In the genomic region with DNA sequence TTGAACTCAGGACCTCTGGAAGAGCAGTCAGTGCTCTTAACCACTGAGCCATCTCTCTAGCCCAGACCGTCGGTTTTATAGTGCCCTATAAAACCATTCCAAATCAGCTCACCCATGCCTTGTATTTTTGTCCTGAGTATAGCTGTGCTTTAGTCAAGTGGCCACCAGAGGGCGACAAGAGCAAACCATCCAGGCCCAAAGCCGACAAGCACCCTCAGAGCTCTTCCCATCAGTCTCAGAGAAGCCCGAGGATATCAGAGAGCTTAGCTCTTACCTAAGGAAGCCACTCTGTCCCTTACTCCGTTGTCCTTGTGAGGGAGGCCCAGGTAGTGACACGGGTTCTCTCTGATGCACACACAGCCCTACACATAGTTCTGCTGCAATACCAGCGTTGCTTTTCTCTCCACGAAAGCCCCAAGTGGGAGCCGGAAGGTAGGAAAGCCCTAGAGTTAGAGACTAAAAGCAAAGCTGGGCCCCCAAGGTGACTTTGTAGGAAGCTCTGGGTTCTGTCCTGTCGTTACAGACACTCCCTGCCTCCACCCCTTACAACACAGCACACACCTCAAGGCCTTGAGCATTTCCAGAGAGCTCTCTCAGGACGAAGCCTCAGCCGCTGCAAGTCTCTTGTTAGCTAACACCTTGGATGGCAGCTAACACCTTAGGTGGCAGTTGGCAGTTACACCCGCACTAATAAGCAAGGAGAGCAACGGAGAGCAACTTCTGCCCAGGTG, we compare ENCODE assay signal across 8 mouse cellular contexts. TPM values are rescaled to one million over a fixed set of nuclear protein-coding genes. Genes with fewer than 3 reads are reported as not detected.
DNase-seq lines count a peak whose midpoint lies in the region; ATAC-seq and TF ChIP-seq lines count a peak whose summit lies in the region.

No protein-coding gene starts in this region.

- H3K4me2 ChIP-seq in hindbrain, postnatal 0 days (ENCODE audit: low read depth, low read length): no peak overlapping the region

- whole genome bisulfite sequencing in spleen, adult 2 months: 31% methylated on average over 15 of the region's 15 CpGs
- 22% methylated on average over 15 of the region's 15 CpGs for WGBS in hindbrain, postnatal 0 days

- H3K4me1 ChIP-seq in spleen, adult 2 months (ENCODE audit: control insufficient read depth, insufficient read depth, insufficient read length): no peaks in the 10 kb centered on the region
- no peaks in the 10 kb centered on the region for H3K4me1 ChIP-seq in hindbrain, postnatal 0 days (ENCODE audit: insufficient read depth, low read length)
- peaks cover 40% of the 10 kb centered on the region for H3K4me1 ChIP-seq in megakaryocyte, embryonic 14.5 days

- TF ChIP-seq CTCF in spleen, adult 2 months (IDR thresholded peaks at IDR 0.05; ENCODE audit: extremely low read depth, insufficient read depth, insufficient read length, insufficient replicate concordance): peak; percentile 80; the same call in 1 of the 2 replicates
- peak; percentile 94 for TF ChIP-seq CTCF in hindbrain, postnatal 0 days (IDR thresholded peaks at IDR 0.05; ENCODE audit: low read depth)

- no peaks in the 10 kb centered on the region for H3K9me3 ChIP-seq in hindbrain, postnatal 0 days (ENCODE audit: low read length)
- H3K9me3 ChIP-seq in megakaryocyte, embryonic 14.5 days: no peaks in the 10 kb centered on the region

- H3K27me3 ChIP-seq in spleen, adult 2 months (ENCODE audit: control insufficient read depth, insufficient read depth, low read length): 0 out of 2 replicates have a peak, but pooled peaks cover 3% of the 10 kb centered on the region
- no peaks in the 10 kb centered on the region for H3K27me3 ChIP-seq in hindbrain, postnatal 0 days (ENCODE audit: insufficient read depth, low read length)
- H3K27me3 ChIP-seq in megakaryocyte, embryonic 14.5 days (replicated peaks): peaks cover 76% of the 10 kb centered on the region

- no peak overlapping the region for H3K27ac ChIP-seq in spleen, adult 2 months (ENCODE audit: insufficient read depth, low read length)
- no peak overlapping the region for H3K27ac ChIP-seq in hindbrain, postnatal 0 days

- peak in 1 of 2 experiments; percentile 40 for DNase-seq in spleen, adult 2 months (ENCODE audit: low read depth in 1 of 2, low spot score in 2 of 2)
- DNase-seq in spleen, adult 12 weeks (ENCODE audit: low spot score): no peak
- peak; percentile 76 for DNase-seq in cerebellum, adult 9-11 months
- DNase-seq in frontal cortex, postnatal 25 days (ENCODE audit: low spot score in 2 of 2): peak; percentile 68 to 69
- peak; percentile 90 for DNase-seq in hindbrain, postnatal 0 days (ENCODE audit: low spot score)
- peak; percentile 78 to 82 for DNase-seq in left cerebral cortex, adult 18-20 months (ENCODE audit: low spot score in 2 of 2)
- peak; percentile 83 for DNase-seq in right cerebral cortex, postnatal 4 days

- H3K36me3 ChIP-seq in spleen, adult 2 months (ENCODE audit: control insufficient read depth, insufficient read depth, low read length): no peaks in the 10 kb centered on the region
- no peaks in the 10 kb centered on the region for H3K36me3 ChIP-seq in hindbrain, postnatal 0 days (ENCODE audit: insufficient read depth, low read length)
- H3K36me3 ChIP-seq in megakaryocyte, embryonic 14.5 days (replicated peaks; ENCODE audit: low read length): no peaks in the 10 kb centered on the region

- peak; percentile 79 for ATAC-seq in hindbrain, postnatal 0 days

- H3K4me3 ChIP-seq in spleen, adult 2 months (ENCODE audit: extremely low read depth, insufficient read depth, insufficient read length): no peak overlapping the region
- H3K4me3 ChIP-seq in hindbrain, postnatal 0 days (ENCODE audit: low read length): no peak overlapping the region
- peak overlapping the region; percentile 74 for H3K4me3 ChIP-seq in megakaryocyte, embryonic 14.5 days (replicated peaks)

- H3K9ac ChIP-seq in hindbrain, postnatal 0 days (replicated peaks; ENCODE audit: low read length): no peak overlapping the region

- TF ChIP-seq POLR2A in spleen, adult 2 months (IDR thresholded peaks at IDR 0.05; ENCODE audit: low read depth, low read length): no peak

RNA-seq across cellular contexts. Expression of a gene that starts 5.0 kb away (rescaled TPM):
- polyA plus RNA-seq in spleen, adult 2 months (2012; rRNA removed): 2.0 and 3.5 TPM in 2 replicates
- 4.3 and 11.8 TPM in 2 replicates for total RNA-seq in hindbrain, postnatal 0 days (2014; rRNA removed)
- 6.0 and 7.8 TPM in 2 replicates for polyA plus RNA-seq in hindbrain, postnatal 0 days (2015; fragmentation: Nextera tagmentation; extraction: Ambion mirVana)
- 1 to 10 TPM; 2.2 to 3.7 TPM for total RNA-seq in left cerebral cortex, adult 18-20 months (2021)
- not detected in 2 replicates for polyA plus RNA-seq in megakaryocyte, embryonic 14.5 days (2012; ENCODE audit: insufficient read depth, low replicate concordance)

RNA-seq across cellular contexts. Expression of a gene that starts 15.2 kb away (rescaled TPM):
- polyA plus RNA-seq in spleen, adult 2 months (2012; rRNA removed): 36.2 and 50.4 TPM in 2 replicates
- total RNA-seq in hindbrain, postnatal 0 days (2014; rRNA removed): 0.99 and 2.9 TPM in 2 replicates
- polyA plus RNA-seq in hindbrain, postnatal 0 days (2015; fragmentation: Nextera tagmentation; extraction: Ambion mirVana): 1.7 and 2.3 TPM in 2 replicates
- 1 to 10 TPM; 2.2 to 2.7 TPM for total RNA-seq in left cerebral cortex, adult 18-20 months (2021)
- 38.6 and 61.4 TPM in 2 replicates for polyA plus RNA-seq in megakaryocyte, embryonic 14.5 days (2012; ENCODE audit: insufficient read depth, low replicate concordance)

RNA-seq across cellular contexts. Expression of a gene that starts 24.1 kb away (rescaled TPM):
- 78.4 and 91.2 TPM in 2 replicates for polyA plus RNA-seq in spleen, adult 2 months (2012; rRNA removed)
- total RNA-seq in hindbrain, postnatal 0 days (2014; rRNA removed): 229 and 236 TPM in 2 replicates
- 28.4 and 30.4 TPM in 2 replicates for polyA plus RNA-seq in hindbrain, postnatal 0 days (2015; fragmentation: Nextera tagmentation; extraction: Ambion mirVana)
- 100 to 1,000 TPM; 130 to 138 TPM for total RNA-seq in left cerebral cortex, adult 18-20 months (2021)
- 113 and 131 TPM in 2 replicates for polyA plus RNA-seq in megakaryocyte, embryonic 14.5 days (2012; ENCODE audit: insufficient read depth, low replicate concordance)

RNA-seq across cellular contexts. Expression of a gene that starts 40.6 kb away (rescaled TPM):
- polyA plus RNA-seq in spleen, adult 2 months (2012; rRNA removed): 46.4 and 51.9 TPM in 2 replicates
- 0.14 and 1.4 TPM in 2 replicates for total RNA-seq in hindbrain, postnatal 0 days (2014; rRNA removed)
- polyA plus RNA-seq in hindbrain, postnatal 0 days (2015; fragmentation: Nextera tagmentation; extraction: Ambion mirVana): 0.99 and 1.7 TPM in 2 replicates
- total RNA-seq in left cerebral cortex, adult 18-20 months (2021): 1 to 10 TPM in 1 of 2 experiments, under 1 TPM in 1; 0.51 to 1.0 TPM
- 1.1 and 11.3 TPM in 2 replicates for polyA plus RNA-seq in megakaryocyte, embryonic 14.5 days (2012; ENCODE audit: insufficient read depth, low replicate concordance)

Comparison
In these comparisons a context has a peak if more than half of its experiments do, and no peak if none do; other contexts are left out.
1. RNA of a gene that starts 15.2 kb away (polyA plus RNA-seq): 38.6 to 61.4 TPM in megakaryocyte, embryonic 14.5 days and 36.2 to 50.4 TPM in spleen, adult 2 months; 1.7 to 2.3 TPM in hindbrain, postnatal 0 days; every median in the first group is over 10 times any median in the second.